Mouse (Mus musculus): Measurements from ENCODE around the gene Mrpl19.
A peak's percentile ranks its signal among the peaks of the same experiment; 100 is the strongest.

The Mrpl19 gene

DNA sequence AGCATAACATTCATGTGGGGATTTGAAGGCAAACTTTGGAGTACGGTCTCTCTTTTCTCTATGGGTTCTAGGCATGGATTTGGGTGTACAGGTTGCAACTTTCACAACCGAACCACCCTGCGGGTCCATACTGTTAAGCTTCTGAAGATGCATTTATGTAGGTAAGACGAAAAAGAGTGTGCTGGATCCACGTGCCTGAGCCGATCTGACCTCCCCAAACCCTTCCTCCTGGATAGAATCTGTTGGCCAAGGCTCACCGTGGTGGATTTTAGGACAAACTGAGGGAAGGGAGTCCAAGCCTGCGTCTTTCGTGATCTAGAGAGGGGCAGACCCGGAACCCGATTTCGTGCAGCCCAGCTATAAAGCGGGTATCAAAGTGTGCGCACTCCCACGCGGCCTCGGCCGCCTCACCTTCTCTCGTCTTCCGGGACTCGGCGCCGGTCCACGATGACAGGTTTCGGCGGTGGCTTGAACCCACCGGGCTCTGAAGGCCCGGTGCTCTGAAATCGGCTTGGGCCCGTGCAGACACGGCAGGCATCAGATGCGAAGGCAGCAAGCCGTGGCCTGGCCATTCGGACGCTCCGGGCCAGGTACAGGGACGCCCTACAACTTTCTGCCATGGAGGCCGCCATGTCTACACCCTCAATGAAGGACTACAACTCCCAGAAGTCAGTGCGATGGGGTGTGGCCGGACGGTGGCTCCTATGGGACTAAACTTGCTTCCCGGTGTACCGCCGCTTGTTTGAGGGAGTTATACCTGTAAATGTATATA, at the start of gene Mrpl19:
Gene Mrpl19, minus strand, starts transcription at position 663 of the 772 bp plus-strand sequence.
- DNase-seq: peak; percentile 91

GRCm38 (mm10) chr6:82012392-82012791, 46.6 kb upstream of the Mrpl19 start:
- no peak for DNase-seq

DNA sequence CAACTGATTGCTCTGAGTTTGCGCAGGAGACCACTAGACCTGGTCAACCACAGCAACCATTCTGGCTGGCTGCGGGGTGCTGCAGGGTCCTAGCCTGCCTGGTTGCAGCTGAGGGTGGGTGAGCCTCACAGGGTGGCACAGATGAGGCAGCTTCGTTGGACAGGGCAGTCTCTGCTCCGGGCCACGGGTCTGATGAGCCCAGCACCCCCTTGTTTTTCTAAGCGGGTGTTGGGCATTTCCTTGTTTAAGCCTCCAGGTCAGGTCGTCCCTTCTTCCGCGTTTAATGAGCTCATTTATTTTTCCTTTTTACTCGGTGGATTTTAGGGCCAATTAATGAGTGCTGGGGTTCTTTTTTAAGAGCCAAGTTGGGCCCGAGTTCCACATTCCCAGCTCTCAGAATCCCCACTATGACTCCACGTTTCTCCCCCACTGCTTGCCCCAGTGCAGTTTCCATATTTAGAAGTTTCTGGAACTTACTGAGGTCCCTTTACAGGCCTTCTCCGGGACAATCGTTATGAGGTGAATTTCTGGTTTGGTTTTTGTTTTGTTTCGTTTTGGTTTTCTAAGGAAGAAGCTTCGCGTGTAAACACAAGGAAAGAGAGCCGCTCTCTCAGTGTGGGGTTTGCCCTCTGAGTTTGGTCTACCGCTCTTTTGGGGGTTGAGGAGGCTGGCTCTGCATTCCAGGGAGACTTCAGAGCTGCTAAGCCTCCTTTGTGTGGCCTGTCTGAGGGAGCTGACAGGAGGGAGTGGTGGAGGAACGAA, 24.5 kb upstream of the Mrpl19 start:
- no peak for DNase-seq

DNA sequence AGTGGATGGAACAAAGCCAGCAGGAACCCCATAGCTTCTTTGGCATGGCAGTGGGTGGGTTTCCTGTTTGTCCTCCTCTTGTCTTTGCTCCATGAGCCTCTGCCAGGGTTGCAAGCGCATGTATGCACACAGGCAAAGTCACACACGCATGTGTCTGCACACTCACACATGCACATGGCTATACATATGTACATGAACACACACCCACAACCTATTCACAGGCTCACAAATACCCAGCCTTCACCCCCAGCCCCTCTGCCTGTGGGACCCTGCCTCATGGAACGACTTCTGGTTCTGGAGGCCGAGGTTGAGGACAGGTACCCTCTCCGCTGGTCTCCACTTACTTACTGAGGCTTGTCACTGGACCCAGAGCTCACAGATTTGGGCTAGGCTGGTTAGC, 22.6 kb upstream of the Mrpl19 start:
- DNase-seq: no peak

- DNase-seq: no peak
Observed at GRCm38 (mm10) chr6:81987580-81987979, 21.8 kb upstream of the Mrpl19 start.

DNA sequence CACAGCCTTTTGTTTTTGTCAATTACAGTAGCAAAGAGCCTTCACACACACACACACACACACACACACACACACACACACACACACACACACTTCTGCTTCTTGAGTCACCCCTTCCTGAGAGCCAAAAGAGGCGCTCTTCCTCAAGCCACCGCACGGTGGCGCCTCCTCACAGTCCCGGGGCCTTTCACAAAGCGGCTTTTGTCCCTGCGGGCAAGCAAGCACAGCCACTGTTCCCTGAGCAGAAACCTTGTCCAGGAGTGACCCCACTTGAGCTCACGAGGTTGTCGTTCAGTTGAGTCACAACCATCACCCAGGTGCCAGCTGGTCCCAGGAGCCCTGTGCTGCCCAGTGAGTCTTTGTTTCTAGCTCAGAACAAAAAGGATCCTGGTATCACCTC, 21.3 kb upstream of the Mrpl19 start:
- peak; percentile 81 for DNase-seq

DNA sequence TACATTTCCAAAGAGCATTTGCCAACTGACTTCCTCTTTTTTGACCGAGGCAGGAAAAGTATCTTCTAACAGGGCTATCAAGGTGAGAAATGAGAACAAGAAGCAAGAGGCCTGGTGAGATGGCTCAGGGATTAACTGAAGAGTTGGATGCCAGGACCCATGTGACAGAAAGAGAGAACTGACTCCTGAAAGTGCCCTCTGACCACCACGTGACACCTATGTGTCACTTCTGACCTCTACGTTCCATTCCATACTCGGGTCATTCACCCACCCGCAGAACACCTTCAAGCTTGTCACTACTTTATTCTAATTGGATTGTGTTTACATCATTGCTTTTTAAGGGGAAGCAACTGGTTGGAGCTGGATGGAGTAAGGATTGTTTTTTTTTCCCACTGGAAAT, 20.8 kb upstream of the Mrpl19 start:
- no peak for DNase-seq

DNA sequence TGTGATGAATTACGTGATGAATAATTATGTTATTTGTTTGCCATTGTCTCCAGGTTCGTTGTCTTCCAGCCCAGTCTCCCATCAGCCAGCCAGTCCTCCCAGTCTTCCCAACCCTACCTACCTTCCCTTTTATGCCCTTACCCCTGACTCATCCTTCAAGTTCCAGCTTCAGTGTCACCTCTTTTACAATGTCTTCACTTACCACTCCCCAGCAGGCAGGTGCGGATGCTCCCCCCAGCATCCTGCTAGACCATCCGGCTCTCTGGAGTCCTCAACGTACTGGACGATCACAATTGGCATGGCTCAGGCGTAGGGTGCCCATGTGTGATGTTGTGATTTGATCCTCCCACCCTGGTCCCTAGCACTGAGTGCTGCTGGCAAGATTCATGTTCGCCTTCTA, 20.4 kb upstream of the Mrpl19 start:
- DNase-seq: no peak

GRCm38 (mm10) chr6:81979286-81979685, 13.5 kb upstream of the Mrpl19 start:
- DNase-seq: no peak

- peak; percentile 85 for DNase-seq
Observed at GRCm38 (mm10) chr6:81975971-81976621, 10.3 kb upstream of the Mrpl19 start.

DNA sequence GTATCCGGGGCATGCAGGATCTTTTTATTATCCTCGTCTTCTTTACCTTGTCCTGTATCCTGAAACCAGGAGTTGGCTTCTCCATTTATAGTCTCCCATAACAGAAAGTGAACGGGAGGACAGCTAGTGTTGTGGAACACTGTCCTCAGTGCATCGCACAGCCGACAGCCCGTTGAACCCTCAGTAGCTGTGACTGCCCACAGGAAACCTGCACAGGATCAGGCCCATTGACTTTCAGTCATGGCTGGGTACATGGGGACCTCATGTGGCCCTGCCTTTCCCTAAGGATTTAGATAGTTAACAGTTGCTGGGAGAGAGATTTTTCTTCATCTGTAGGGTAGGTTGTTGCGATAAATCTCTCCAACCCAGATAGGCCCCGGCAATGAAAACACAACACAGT, 6.8 kb upstream of the Mrpl19 start:
- no peak for DNase-seq

DNA sequence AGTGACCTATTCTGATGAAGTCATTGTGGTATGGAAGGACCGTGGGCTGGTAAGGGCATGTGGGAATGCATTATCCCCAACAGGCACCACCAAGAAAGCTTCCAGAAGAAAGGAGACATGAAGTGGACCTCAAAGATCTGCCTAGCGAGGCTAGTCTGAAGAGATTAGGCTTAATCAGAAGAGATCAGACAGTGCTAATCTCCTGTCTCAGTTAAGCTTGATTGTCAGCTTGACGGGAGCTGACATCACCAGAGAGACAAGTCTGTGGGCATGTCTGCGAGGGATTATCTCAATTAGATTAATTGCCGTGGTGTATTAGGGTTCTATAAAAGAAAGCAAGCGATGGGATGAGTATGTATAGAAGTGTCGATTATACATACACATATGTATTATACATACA, 5.4 kb upstream of the Mrpl19 start:
- no peak for DNase-seq

- DNase-seq: no peak
Observed at GRCm38 (mm10) chr6:81966068-81966544, 348 bp upstream of the Mrpl19 start.

DNA sequence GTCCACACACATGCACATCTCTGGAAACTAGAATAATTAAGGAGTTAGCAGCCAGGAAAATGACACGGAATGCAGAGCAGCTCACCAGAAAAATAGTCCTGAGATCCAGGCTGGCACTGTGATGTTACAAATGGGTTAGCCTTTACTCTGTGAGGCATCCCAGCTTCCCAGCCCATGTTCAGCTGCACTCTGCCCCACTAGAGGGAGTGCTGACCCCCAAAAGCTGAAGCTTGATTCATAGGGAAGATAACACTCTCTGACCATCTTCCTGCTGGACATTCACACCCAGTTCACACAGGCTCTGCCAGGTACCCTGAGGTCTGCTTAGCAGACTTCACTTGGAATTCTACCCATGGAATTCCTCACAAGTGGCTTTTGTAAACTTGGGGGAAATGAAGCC, 5.5 kb downstream of the Mrpl19 start:
- DNase-seq: no peak

GRCm38 (mm10) chr6:81959866-81960265, 5.9 kb downstream of the Mrpl19 start:
- no peak for DNase-seq

DNA sequence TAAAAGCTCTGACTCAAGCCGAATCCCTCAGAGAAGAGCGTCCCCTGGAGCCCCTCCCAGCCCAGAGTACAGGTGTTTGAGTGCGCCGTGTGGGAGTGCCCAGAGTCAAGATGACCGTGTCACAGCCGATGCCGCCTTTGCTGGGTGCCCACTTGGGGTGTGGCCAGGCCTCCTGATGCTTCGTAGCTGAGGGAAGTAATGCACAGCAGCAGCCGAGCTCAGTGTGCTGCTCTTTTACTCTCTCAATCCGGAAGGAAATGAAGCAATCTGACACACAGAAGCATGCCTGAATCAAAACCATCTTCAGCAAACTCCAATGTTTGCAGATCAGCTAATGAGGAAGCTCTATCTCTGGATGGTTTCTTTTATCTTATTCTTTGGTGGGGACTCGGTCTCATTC, 7.8 kb downstream of the Mrpl19 start:
- DNase-seq: no peak

GRCm38 (mm10) chr6:81956399-81956798, 9.4 kb downstream of the Mrpl19 start:
- DNase-seq: peak; percentile 47

- DNase-seq: no peak
Observed at GRCm38 (mm10) chr6:81955133-81955532, 10.6 kb downstream of the Mrpl19 start.

- DNase-seq: no peak
Observed at GRCm38 (mm10) chr6:81946906-81947305, 18.9 kb downstream of the Mrpl19 start.

- DNase-seq: no peak
Observed at GRCm38 (mm10) chr6:81944432-81944831, 21.3 kb downstream of the Mrpl19 start.

DNA sequence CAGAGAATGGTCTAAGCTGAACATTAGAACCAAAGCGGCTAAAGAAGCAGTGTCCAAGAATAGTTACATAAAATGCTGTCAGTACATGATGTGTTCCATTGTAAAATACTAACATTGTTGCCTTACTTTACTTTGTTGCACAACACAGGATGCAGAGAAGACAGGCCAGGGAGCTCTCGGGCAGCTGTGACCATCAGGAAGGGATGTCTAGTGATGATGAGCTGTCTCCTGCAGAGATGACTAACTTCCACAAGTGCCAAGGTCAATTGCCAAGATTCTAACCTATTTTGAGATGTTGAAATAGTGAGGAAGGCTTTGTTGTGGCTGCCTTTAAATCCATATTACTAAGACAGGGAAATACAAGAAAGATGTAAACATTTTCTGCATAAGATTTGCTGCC, 22.5 kb downstream of the Mrpl19 start:
- no peak for DNase-seq

GRCm38 (mm10) chr6:81941718-81942117, 24.0 kb downstream of the Mrpl19 start:
- no peak for DNase-seq

GRCm38 (mm10) chr6:81933281-81933680, 32.5 kb downstream of the Mrpl19 start:
- peak; percentile 36 for DNase-seq

DNA sequence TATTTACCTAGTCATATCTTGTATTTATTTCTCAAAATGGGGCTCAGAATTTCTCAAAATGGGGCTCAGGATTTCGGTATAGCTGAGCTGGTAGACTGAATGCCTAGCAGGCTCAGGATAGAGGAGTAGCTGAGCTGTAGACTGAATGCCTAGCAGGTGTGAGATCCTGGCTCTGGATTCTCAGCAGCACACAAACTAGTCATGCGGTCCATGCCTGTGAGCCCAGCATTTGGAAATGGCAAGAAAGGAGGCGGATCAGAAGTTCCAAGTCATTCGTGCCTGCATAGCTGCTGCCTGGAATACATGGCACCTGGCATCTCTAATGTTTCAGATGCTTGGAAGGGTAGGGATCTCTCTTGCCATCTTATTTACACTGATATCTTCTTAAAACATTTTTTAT, 36.4 kb downstream of the Mrpl19 start:
- no peak for DNase-seq
